Mouse (Mus musculus) lung, adult 2 months (tissue): ENCODE results near the gene Scyl1.

Experiments
- CTCF ChIP-seq: fragments of 200-500 bp; IDR thresholded peaks from 2 replicates; pipeline ENCODE4 v1.5.1; 2011; ENCODE audit warnings: mild to moderate bottlenecking, low read length, control low read depth; ENCODE audit not compliant: insufficient read depth
- POLR2A ChIP-seq: fragments of 200-500 bp; IDR thresholded peaks from 2 replicates; pipeline ENCODE4 v1.6.1; 2011; ENCODE audit warnings: low read depth, mild to moderate bottlenecking, control low read depth, low read length, borderline replicate concordance; ENCODE audit errors: extremely low read depth

- TF ChIP-seq CTCF, result no peak
- no peak for TF ChIP-seq POLR2A
These were observed 36.9 kb downstream of the Scyl1 start for GRCm38 (mm10) chr19:5734325-5734724.
